Mouse (Mus musculus): ENCODE data around the gene Pacsin2.

DNA sequence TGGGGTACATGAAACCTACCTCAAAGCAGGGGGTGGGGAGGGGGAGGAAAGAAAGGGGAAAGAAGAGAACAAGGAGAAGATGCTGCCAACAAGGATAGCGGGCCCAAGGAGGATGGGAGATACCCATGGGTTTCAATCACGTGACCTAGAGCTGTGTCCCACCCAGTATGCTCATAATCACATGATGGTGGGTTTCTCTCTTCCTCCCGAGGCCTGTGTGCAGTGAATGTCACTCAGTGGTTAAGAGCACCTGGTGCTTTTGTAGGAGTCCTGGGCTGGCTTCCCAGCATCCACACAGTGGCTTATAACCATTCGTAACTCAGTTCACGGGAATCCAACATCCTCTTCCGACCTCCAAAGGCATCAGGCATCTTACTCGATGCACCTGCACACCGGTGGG is 6.0 kb upstream of the Pacsin2 start:
- TF ChIP-seq POLR2A (IDR thresholded peaks at IDR 0.05; ENCODE audit: borderline replicate concordance, control insufficient read depth, low read depth, low read length) (no peak), CTCF (IDR thresholded peaks at IDR 0.05; ENCODE audit: control insufficient read depth, insufficient read depth, low read length) (no peak)

Measured in bone marrow, adult 2 months (tissue).